8 mouse cellular contexts compared by ENCODE assay signal in genomic region chr19:10244183-10244582, GRCm38 (mm10). TPM values are rescaled to one million over a fixed set of nuclear protein-coding genes. Genes with fewer than 3 reads are reported as not detected.
A peak's percentile ranks its signal among the peaks of the same experiment; 100 is the strongest.
DNase-seq lines count a peak whose midpoint lies in the region; ATAC-seq and TF ChIP-seq lines count a peak whose summit lies in the region.

No protein-coding gene starts in this region.

- no peaks in the 10 kb centered on the region for H3K9me3 ChIP-seq in midbrain, embryonic 10.5 days (replicated peaks)
- H3K9me3 ChIP-seq in midbrain, embryonic 16.5 days (replicated peaks; ENCODE audit: control insufficient read depth, low read length, poor library complexity, severe bottlenecking) = no peaks in the 10 kb centered on the region

- no peak overlapping the region for H3K4me3 ChIP-seq in midbrain, embryonic 10.5 days
- H3K4me3 ChIP-seq in midbrain, embryonic 16.5 days (ENCODE audit: low read depth, low read length) = no peak overlapping the region
- no peak overlapping the region for H3K4me3 ChIP-seq in lung, adult 2 months (replicated peaks; ENCODE audit: extremely low read depth, low read depth, low read length)

- DNase-seq in CD4-positive, CD25-positive, alpha-beta regulatory T cell, adult 2 months (ENCODE audit: low read depth, low spot score) = peak; percentile 42
- peak; percentile 52 for DNase-seq in midbrain, embryonic 10.5 days (ENCODE audit: low spot score)
- peak; percentile 53 for DNase-seq in c-Kit-positive CD71-negative TER-119-negative erythroid progenitor cells, embryonic 14.5 days (ENCODE audit: low read depth)
- peak; percentile 76 for DNase-seq in kidney, postnatal 10 days
- DNase-seq in lung, adult 2 months = peak; percentile 48
- DNase-seq in thymus, postnatal 36 days = peak; percentile 31 to 33

- no peak for TF ChIP-seq POLR2A in lung, adult 2 months (IDR thresholded peaks at IDR 0.05; ENCODE audit: borderline replicate concordance, extremely low read depth, low read depth, low read length)

- H3K27me3 ChIP-seq in midbrain, embryonic 10.5 days (ENCODE audit: low read depth, poor library complexity, severe bottlenecking) = peaks cover 48% of the 10 kb centered on the region
- H3K27me3 ChIP-seq in midbrain, embryonic 16.5 days (ENCODE audit: control insufficient read depth, insufficient read depth, low read depth, low read length) = peaks cover 8% of the 10 kb centered on the region

- WGBS in midbrain, embryonic 10.5 days = 32% methylated on average over 3 of the region's 3 CpGs
- 18% methylated on average over 3 of the region's 3 CpGs for WGBS in midbrain, embryonic 16.5 days
- WGBS in lung, adult 2 months = 19% methylated on average over 3 of the region's 3 CpGs

- peak; percentile 57 for TF ChIP-seq CTCF in lung, adult 2 months (IDR thresholded peaks at IDR 0.05; ENCODE audit: insufficient read depth, low read length)

- H3K27ac ChIP-seq in midbrain, embryonic 10.5 days (replicated peaks) = no peak overlapping the region; the same call in 1 of the 2 replicates
- H3K27ac ChIP-seq in midbrain, embryonic 16.5 days (ENCODE audit: low read length) = no peak overlapping the region

- H3K4me2 ChIP-seq in midbrain, embryonic 16.5 days (ENCODE audit: low read length) = no peak overlapping the region

- H3K4me1 ChIP-seq in midbrain, embryonic 10.5 days = peaks cover 50% of the 10 kb centered on the region
- peaks cover 5% of the 10 kb centered on the region for H3K4me1 ChIP-seq in midbrain, embryonic 16.5 days (ENCODE audit: control insufficient read depth, insufficient read depth, low read length)
- no peaks in the 10 kb centered on the region for H3K4me1 ChIP-seq in lung, adult 2 months (ENCODE audit: control insufficient read depth, insufficient read depth, low read length)

- H3K36me3 ChIP-seq in midbrain, embryonic 10.5 days = peaks cover 2% of the 10 kb centered on the region; the same call in 1 of the 2 replicates
- H3K36me3 ChIP-seq in midbrain, embryonic 16.5 days (ENCODE audit: control insufficient read depth, insufficient read depth, low read length) = no peaks in the 10 kb centered on the region; the same call in 1 of the 2 replicates

- H3K9ac ChIP-seq in midbrain, embryonic 16.5 days (ENCODE audit: low read depth, low read length) = no peak overlapping the region

- ATAC-seq in CD4-positive, CD25-positive, alpha-beta regulatory T cell, adult 4 months = no peak
- no peak for ATAC-seq in midbrain, embryonic 16.5 days

RNA-seq across cellular contexts. Expression of gene Myrf, which starts 3.6 kb away (rescaled TPM):
- polyA plus RNA-seq in CD4-positive, CD25-positive, alpha-beta regulatory T cell, adult 4 months (2017; shearing (Covaris generic)) = under 1 TPM in 1 of 2 experiments, not detected in 1; 0.19 TPM
- 2.1 and 2.2 TPM in 2 replicates for polyA plus RNA-seq in midbrain, embryonic 10.5 days (2016; fragmentation: Nextera tagmentation; extraction: Ambion mirVana)
- 0.57 and 0.82 TPM in 2 replicates for polyA plus RNA-seq in midbrain, embryonic 16.5 days (2015; fragmentation: Nextera tagmentation; extraction: Ambion mirVana)
- 54.8 and 62.8 TPM in 2 replicates for polyA plus RNA-seq in lung, adult 2 months (2012; rRNA removed)

RNA-seq across cellular contexts. Expression of gene Fen1, which starts 40.2 kb away (rescaled TPM):
- polyA plus RNA-seq in CD4-positive, CD25-positive, alpha-beta regulatory T cell, adult 4 months (2017; shearing (Covaris generic)) = 10 to 100 TPM; 50.1 to 81.1 TPM
- 165 and 188 TPM in 2 replicates for polyA plus RNA-seq in midbrain, embryonic 10.5 days (2016; fragmentation: Nextera tagmentation; extraction: Ambion mirVana)
- 19.5 and 21.9 TPM in 2 replicates for polyA plus RNA-seq in midbrain, embryonic 16.5 days (2015; fragmentation: Nextera tagmentation; extraction: Ambion mirVana)
- polyA plus RNA-seq in lung, adult 2 months (2012; rRNA removed) = 4.8 and 6.6 TPM in 2 replicates

RNA-seq across cellular contexts. Expression of gene Tmem258, which starts 40.4 kb away (rescaled TPM):
- 100 to 1,000 TPM; 288 to 332 TPM for polyA plus RNA-seq in CD4-positive, CD25-positive, alpha-beta regulatory T cell, adult 4 months (2017; shearing (Covaris generic))
- 351 and 361 TPM in 2 replicates for polyA plus RNA-seq in midbrain, embryonic 10.5 days (2016; fragmentation: Nextera tagmentation; extraction: Ambion mirVana)
- polyA plus RNA-seq in midbrain, embryonic 16.5 days (2015; fragmentation: Nextera tagmentation; extraction: Ambion mirVana) = 278 and 290 TPM in 2 replicates
- 70.0 and 74.4 TPM in 2 replicates for polyA plus RNA-seq in lung, adult 2 months (2012; rRNA removed)

Comparison
In these comparisons a context has a peak if more than half of its experiments do, and no peak if none do; other contexts are left out.
1. RNA of gene Myrf, which starts 3.6 kb away (polyA plus RNA-seq): 54.8 to 62.8 TPM in lung, adult 2 months; 2.1 to 2.2 TPM in midbrain, embryonic 10.5 days, 0.57 to 0.82 TPM in midbrain, embryonic 16.5 days and 0.19 TPM in CD4-positive, CD25-positive, alpha-beta regulatory T cell, adult 4 months; every median in the first group is over 10 times any median in the second.
2. Peak in every context shown above with its lines, with median percentiles within 50 percentile points of each other: DNase-seq.